Mouse (Mus musculus) hindbrain, embryonic 14.5 days (tissue): ENCODE measurements at regions not wholly inside any gene's neighbourhood (a gene's known extent, or its start where the extent isn't known, plus 50 kb on each side); places are given as distances from the start of the nearest gene placed in this dataset.
A peak's percentile ranks its signal among the peaks of the same experiment; 100 is the strongest.

ENCODE experiments used
- ATAC-seq: fragments of 200-750 bp; cut with Nextera tagmentation; 2 replicates; pipeline ENCODE4 v1.8.0; 2017; ENCODE audit warnings: moderate number of reproducible peaks, mild to moderate bottlenecking, moderate TSS enrichment, moderate library complexity; ENCODE audit not compliant: low FRiP score
- DNase-seq: peaks from one replicate; pipeline ENCODE4 v3.0.0-alpha.2; 2015; ENCODE audit warnings: low spot score
- H3K27ac ChIP-seq: fragments of 300-500 bp; sonication (generic); 2 replicates; pipeline ENCODE4 v1.5.1; 2014; ENCODE audit warnings: mild to moderate bottlenecking, moderate library complexity
- H3K27me3 ChIP-seq: fragments of 300-500 bp; sonication (generic); 2 replicates; pipeline ENCODE4 v1.6.1; 2014; ENCODE audit warnings: mild to moderate bottlenecking, low read length, mixed read lengths; ENCODE audit not compliant: control insufficient read depth, insufficient read depth
- H3K36me3 ChIP-seq: fragments of 300-500 bp; sonication (generic); replicated peaks from 2 replicates; pipeline ENCODE4 v1.6.1; 2014; ENCODE audit not compliant: control insufficient read depth, insufficient read depth
- H3K4me1 ChIP-seq: fragments of 300-500 bp; sonication (generic); replicated peaks from 2 replicates; pipeline ENCODE4 v1.6.1; 2014; ENCODE audit warnings: antibody characterized with exemption, low read length, mixed read lengths; ENCODE audit not compliant: control insufficient read depth, insufficient read depth
- H3K4me2 ChIP-seq: fragments of 300-500 bp; sonication (generic); replicated peaks from 2 replicates; pipeline ENCODE4 v1.6.1; 2014; ENCODE audit warnings: mild to moderate bottlenecking, moderate library complexity
- H3K4me3 ChIP-seq: fragments of 300-500 bp; sonication (generic); replicated peaks from 2 replicates; pipeline ENCODE4 v1.5.1; 2014; ENCODE audit warnings: mild to moderate bottlenecking, low read length
- H3K9ac ChIP-seq: fragments of 300-500 bp; sonication (generic); 2 replicates; pipeline ENCODE4 v1.6.1; 2014
- H3K9me3 ChIP-seq: fragments of 300-500 bp; sonication (generic); 2 replicates; pipeline ENCODE4 v1.6.1; 2016; ENCODE audit warnings: low read length; ENCODE audit not compliant: control insufficient read depth
- WGBS: fragments of 180-500 bp; shearing (Covaris S2); extraction: QIAGEN DNeasy Blood & Tissue Kit; methylation state at CpG from one replicate; pipeline ENCODE4 v1.1.7; 2014; 5-methylcytosine and 5-hydroxymethylcytosine counted together

- no peak overlapping the region for H3K4me2 ChIP-seq
- DNase-seq (no peak), ATAC-seq (no peak)
- no peaks in the 10 kb centered on the region for H3K36me3 ChIP-seq
- no peaks in the 10 kb centered on the region for H3K27me3 ChIP-seq
- WGBS = 44% methylated on average over 2 of the region's 2 CpGs
- no peak overlapping the region for H3K9ac ChIP-seq
- peaks cover 8% of the 10 kb centered on the region for H3K4me1 ChIP-seq
- no peaks in the 10 kb centered on the region for H3K9me3 ChIP-seq
- H3K27ac ChIP-seq = peak overlapping the region; percentile 85
- H3K4me3 ChIP-seq = no peak overlapping the region
These were observed 76.9 kb downstream of the Pxdc1 start for GRCm38 (mm10) chr13:34576392-34576791.

DNA sequence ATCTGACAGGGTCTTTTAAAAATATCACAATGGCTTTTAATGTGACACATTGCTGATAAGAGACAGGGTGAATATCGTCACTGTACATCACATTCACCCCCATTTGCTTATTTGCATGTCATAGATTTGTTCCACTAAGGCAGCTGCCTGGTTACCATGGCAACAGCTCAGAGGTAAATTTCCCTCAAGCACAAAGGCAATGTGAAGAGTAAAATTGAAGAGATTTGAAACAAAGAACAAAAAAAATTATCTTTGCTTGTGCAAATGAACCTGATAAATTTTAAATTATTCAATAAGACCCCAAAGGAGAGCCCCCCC lies 77.3 kb downstream of the Pxdc1 start:
- peak overlapping the region; percentile 85 for H3K27ac ChIP-seq
- ATAC-seq = peak; percentile 91
- no peak overlapping the region for H3K4me3 ChIP-seq
- H3K4me1 ChIP-seq = peaks cover 8% of the 10 kb centered on the region
- no peak overlapping the region for H3K4me2 ChIP-seq
- DNase-seq = peak; percentile 84
- no peak overlapping the region for H3K9ac ChIP-seq
- H3K36me3 ChIP-seq = no peaks in the 10 kb centered on the region
- H3K9me3 ChIP-seq = no peaks in the 10 kb centered on the region
- 3% methylated on average over 1 of the region's 1 CpGs for WGBS
- no peaks in the 10 kb centered on the region for H3K27me3 ChIP-seq

DNA sequence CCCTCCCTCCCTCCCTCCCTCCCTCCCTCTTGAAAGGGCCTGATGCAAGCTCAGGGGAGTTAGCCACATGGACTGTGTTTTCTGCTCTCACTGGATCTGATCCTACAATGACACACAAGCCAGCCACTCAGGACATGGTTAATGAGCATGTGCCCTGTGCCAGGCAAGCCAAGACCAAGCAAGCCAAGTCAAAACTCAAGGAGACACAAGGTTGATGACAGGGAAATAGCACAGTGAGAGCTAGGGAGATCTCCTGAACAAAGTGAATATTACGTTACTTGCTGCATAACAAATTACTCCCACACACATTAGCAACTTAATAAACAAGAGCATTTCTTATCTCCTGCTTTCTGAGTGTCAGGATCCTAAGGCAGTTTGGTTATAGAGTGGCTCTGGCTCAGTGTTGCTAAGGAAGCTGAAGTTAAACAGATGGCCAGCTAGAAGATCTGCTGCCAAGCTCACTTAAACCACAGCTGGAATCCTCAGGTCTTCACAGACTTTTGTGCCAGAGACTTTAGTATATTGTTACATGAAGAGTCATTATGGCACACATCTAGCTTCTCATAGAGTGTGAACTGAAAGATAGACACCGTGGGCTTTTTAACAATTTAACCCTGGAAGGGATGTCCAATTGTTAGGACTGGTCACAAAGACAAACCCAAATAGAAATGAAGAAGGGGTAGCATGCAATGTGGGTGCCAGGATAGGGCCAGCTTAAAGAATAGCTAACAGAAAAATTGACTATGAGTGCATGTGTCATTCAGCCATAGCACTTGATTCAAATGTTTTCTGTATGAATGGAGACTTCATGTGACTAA lies 77.9 kb downstream of the Pxdc1 start:
- WGBS = 31% methylated on average over 2 of the region's 2 CpGs
- DNase-seq (peak; percentile 49), ATAC-seq (peak; percentile 77)
- no peak overlapping the region for H3K4me2 ChIP-seq
- no peaks in the 10 kb centered on the region for H3K9me3 ChIP-seq
- peaks cover 8% of the 10 kb centered on the region for H3K4me1 ChIP-seq
- H3K9ac ChIP-seq = no peak overlapping the region
- H3K27me3 ChIP-seq = no peaks in the 10 kb centered on the region
- H3K36me3 ChIP-seq = no peaks in the 10 kb centered on the region
- peak overlapping the region; percentile 85 for H3K27ac ChIP-seq
- no peak overlapping the region for H3K4me3 ChIP-seq

DNA sequence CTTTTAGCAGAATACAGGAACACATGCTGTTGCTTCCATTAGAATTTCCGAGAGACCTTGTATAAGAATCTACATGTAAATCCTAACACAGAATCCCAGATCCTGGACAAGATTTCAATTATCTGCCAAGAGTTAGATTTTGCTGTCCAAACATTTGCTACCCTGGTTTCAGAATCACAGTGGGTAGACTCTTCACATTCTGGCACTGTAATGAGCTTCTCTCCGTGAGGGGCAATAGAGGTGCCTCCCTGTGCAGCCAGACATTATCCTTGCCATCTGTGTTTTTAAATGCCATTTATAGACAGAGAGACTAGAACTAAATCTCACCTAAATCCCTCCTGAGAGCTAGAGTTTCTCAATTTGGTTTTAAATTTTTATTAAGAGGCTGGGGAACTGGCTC lies 84.0 kb downstream of the Pxdc1 start:
- WGBS = 67% methylated on average over 2 of the region's 2 CpGs
- no peak overlapping the region for H3K27ac ChIP-seq
- no peak for DNase-seq

GRCm38 (mm10) chr13:34566687-34567086 lies 86.6 kb downstream of the Pxdc1 start:
- Histone ChIP-seq H3K9ac (no peak overlapping the region), H3K4me3 (no peak overlapping the region), H3K27ac (no peak overlapping the region), H3K36me3 (no peaks in the 10 kb centered on the region), H3K4me1 (no peaks in the 10 kb centered on the region), H3K4me2 (no peak overlapping the region), H3K27me3 (no peaks in the 10 kb centered on the region), H3K9me3 (no peaks in the 10 kb centered on the region)
- no peak for DNase-seq
- 93% methylated on average over 1 of the region's 1 CpGs for WGBS
- ATAC-seq = no peak

More for the DNA sequence above, 84.0 kb downstream of the Pxdc1 start:
- Histone ChIP-seq H3K4me1 (no peaks in the 10 kb centered on the region), H3K4me3 (no peak overlapping the region), H3K9ac (no peak overlapping the region), H3K9me3 (no peaks in the 10 kb centered on the region), H3K4me2 (no peak overlapping the region), H3K27me3 (no peaks in the 10 kb centered on the region), H3K36me3 (no peaks in the 10 kb centered on the region)
- no peak for ATAC-seq

DNA sequence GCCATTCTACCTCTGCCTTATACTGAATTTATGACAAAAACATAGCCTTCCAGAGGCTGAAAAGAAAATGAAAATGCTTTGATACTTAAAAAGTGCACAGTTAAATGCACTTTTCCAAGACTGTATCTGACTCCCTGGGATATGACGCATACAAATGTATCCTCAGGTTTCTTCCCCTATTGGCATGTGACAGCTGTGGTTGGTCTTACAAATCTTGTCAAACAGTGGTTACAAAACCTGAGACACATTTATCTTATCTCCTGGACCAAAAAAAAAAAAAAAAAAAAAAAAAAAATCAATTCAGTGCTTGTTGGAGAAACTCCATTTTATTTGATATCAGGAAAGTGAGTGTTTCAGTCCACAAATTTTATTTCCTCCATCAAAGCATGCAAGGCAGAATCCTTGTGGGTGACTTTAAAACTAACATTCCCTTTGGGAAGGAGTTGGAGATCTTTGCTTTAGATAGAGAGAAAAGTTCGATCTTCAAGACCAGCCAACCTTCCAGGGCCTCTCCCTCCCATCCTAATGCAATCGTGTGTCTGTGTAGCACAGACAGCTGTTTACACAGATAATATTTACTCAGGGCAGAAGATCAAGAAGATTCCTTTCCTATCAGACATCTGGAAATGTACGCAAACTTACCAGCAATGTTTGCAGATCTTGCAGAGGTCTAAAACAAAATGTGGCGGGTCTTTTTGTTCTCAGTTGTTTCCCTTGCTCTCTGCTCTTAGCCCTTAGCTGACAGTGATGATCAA lies 103.0 kb downstream of the Pxdc1 start:
- Histone ChIP-seq H3K27me3 (no peaks in the 10 kb centered on the region), H3K9me3 (0 out of 2 replicates have a peak, but pooled peaks cover 5% of the 10 kb centered on the region), H3K4me1 (no peaks in the 10 kb centered on the region), H3K27ac (no peak overlapping the region), H3K4me2 (no peak overlapping the region), H3K36me3 (no peaks in the 10 kb centered on the region), H3K4me3 (no peak overlapping the region), H3K9ac (no peak overlapping the region)
- no peak for DNase-seq
- 73% methylated on average over 5 of the region's 5 CpGs for WGBS
- no peak for ATAC-seq

DNA sequence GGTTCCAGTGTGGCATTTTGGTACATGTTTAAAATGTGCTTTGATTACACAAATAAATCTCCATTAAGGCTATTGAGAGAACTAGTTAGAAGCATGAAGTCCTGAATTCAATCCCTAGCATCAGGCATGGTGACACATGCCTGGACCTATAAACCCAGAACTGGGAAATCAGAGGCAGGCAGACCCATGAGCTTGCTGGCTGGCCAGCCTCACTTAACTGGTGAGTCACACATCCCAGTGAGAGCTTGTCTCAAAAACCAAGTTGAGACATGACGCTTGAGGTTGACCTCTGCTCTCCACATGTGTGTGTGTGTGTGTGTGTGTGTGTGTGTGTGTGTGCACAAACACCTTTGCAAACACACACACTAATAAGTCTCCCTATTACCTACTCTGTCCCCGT lies 112.6 kb downstream of the Pxdc1 start:
- H3K4me1 ChIP-seq = no peaks in the 10 kb centered on the region
- H3K9ac ChIP-seq = no peak overlapping the region
- H3K27ac ChIP-seq = no peak overlapping the region
- H3K4me2 ChIP-seq = no peak overlapping the region
- DNase-seq (no peak), ATAC-seq (no peak)
- H3K4me3 ChIP-seq = no peak overlapping the region
- no peaks in the 10 kb centered on the region for H3K27me3 ChIP-seq
- no peaks in the 10 kb centered on the region for H3K9me3 ChIP-seq
- 97% methylated on average over 2 of the region's 2 CpGs for WGBS
- H3K36me3 ChIP-seq = no peaks in the 10 kb centered on the region

- Histone ChIP-seq H3K4me3 (no peak overlapping the region), H3K27me3 (no peaks in the 10 kb centered on the region), H3K27ac (no peak overlapping the region), H3K4me1 (no peaks in the 10 kb centered on the region), H3K4me2 (no peak overlapping the region), H3K9me3 (peaks cover 5% of the 10 kb centered on the region; the same call in 1 of the 2 replicates), H3K9ac (no peak overlapping the region), H3K36me3 (no peaks in the 10 kb centered on the region)
- DNase-seq = no peak
- no peak for ATAC-seq
- WGBS = 83% methylated on average over 2 of the region's 2 CpGs
These were observed 119.4 kb downstream of the Pxdc1 start for GRCm38 (mm10) chr13:34533896-34534295.

DNA sequence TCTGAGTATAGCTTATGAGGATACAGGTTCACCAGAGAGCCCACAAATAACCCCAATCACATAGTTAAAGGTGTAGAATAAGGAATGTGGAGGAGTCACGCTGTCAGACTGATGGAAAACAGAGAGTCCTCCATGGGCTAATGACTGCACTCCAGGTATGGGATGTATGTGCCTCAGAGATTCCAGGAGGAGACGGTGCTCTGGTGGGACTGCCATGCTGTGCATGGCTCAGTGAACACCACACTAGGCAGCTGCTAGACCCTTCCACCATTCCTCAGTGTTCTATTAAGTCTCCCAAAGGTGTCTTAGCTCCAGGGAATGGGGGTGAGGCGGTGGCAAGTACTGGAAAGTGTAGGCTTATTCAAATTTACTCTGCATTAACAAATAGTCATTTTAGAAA lies 142.0 kb downstream of the Pxdc1 start:
- H3K4me1 ChIP-seq = no peaks in the 10 kb centered on the region
- no peak overlapping the region for H3K27ac ChIP-seq
- no peaks in the 10 kb centered on the region for H3K36me3 ChIP-seq
- no peaks in the 10 kb centered on the region for H3K9me3 ChIP-seq
- H3K4me3 ChIP-seq = no peak overlapping the region
- H3K27me3 ChIP-seq = no peaks in the 10 kb centered on the region
- ATAC-seq (no peak), DNase-seq (no peak)
- no peak overlapping the region for H3K9ac ChIP-seq
- H3K4me2 ChIP-seq = no peak overlapping the region
- 86% methylated on average over 3 of the region's 3 CpGs for WGBS
